Mouse (Mus musculus) urinary bladder, postnatal 25 days (tissue): ENCODE measurements around the gene Metap1.

Experiments used
- DNase-seq: peaks from one replicate; pipeline ENCODE4 v3.0.0; 2022; ENCODE audit warnings: low spot score

Gene Metap1

DNA sequence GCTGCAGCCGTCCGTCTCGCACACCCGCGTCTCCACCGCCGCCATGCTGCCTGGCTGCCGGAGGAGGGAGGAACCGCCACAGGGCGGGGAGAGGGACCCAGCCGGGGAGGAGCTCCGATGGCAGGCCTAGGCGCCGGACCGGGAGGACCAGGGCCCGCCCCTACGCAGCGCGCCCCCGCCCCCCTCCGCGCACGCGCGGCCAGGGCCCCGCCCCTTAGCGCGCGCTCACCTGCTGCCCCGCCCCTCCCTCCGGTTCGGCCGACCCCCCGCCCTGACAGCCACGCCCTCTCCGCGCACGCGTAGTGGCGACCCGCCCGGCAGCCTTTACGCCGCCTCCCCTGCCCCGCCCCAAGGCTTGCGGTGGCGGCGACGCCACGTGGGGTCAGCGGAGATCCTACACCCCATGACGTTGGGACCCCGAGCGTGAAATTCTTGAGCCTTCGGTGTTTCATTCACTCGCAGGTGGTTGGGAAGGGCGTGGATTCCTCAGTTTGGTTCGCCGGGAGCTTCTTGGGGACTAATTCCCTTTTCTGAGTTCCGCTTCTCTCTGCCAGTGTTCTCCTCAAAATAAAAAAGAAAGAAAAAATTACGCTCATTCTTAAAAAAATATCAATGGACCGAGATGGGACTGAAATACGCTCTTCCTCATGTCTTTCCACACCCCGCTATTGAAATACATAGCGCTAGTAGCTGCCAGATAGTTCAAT is at the start of gene Metap1:
Metap1 (minus strand) TSS at position 189 of the 707 bp plus-strand sequence.
- DNase-seq = peak; percentile 99

DNA sequence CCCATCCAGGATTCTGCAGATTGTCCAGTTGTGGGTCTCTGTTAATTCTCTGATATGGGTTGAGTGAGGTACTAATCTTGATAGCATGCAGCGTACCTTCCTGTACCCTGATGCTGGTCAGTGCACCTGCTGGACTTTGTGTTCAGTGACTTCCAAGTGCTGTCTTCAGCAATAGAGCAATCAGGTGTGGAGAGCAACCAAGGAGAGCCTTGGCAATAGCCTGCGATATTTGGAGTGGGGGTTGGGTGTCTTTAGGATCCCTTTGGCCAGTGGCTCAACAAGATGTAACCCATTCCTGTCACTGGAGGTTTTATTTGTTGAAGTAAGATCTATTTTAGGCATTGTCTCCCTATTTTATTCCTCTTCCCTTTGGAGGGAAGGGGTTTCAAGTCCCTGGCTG is 46.7 kb upstream of the Metap1 start:
- no peak for DNase-seq

DNA sequence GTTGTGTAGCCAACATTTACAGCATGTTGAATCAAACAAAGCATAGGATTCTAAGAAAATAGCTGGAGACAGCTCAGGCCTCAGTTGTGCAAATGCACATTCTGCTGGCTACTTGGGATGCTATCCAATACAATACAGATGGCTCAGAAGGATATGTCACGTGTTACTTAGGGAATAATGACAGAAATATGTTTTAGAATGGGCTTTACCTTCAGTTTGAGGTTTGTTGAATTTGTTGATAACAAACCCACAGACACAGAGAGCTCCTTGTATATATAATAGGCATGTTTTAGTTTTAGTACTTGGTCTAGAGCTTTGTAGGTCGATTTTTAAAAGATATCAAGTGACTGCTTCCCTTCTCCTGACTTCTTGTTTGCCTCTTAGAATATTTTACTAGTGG is 43.4 kb upstream of the Metap1 start:
- no peak for DNase-seq

DNA sequence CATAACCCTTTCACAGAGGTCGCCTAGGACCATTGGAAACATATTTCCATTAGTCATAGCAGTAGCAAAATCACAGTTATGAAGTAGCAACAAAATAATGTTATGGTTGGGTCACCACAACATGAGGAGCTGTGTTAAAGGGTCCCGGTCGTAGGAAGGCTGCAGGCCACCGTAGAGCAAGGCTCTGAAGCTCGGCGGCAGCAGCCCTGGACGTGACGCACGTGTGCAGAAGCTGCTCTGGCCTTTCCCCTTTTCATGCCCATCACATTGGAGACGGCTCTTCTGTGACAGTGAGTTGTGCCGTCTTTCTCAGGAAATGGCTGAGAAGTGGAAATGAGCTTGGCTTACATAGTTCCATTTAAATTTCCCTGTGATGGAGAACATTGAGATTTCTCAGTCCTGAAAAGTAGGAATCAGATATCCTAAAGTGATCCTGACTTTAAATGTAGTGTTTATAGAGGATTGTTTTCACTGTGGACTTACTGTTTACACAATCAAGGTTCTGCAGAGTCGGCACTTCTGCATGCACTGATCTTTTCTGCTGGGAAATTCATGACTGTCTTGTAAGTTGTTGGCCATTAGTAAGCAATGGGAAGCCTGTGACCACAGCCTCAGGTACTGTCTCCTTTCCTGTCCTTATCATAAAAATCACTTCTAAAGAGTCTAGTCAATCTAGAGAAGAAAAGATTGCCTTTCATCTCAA is 42.3 kb upstream of the Metap1 start:
- no peak for DNase-seq

DNA sequence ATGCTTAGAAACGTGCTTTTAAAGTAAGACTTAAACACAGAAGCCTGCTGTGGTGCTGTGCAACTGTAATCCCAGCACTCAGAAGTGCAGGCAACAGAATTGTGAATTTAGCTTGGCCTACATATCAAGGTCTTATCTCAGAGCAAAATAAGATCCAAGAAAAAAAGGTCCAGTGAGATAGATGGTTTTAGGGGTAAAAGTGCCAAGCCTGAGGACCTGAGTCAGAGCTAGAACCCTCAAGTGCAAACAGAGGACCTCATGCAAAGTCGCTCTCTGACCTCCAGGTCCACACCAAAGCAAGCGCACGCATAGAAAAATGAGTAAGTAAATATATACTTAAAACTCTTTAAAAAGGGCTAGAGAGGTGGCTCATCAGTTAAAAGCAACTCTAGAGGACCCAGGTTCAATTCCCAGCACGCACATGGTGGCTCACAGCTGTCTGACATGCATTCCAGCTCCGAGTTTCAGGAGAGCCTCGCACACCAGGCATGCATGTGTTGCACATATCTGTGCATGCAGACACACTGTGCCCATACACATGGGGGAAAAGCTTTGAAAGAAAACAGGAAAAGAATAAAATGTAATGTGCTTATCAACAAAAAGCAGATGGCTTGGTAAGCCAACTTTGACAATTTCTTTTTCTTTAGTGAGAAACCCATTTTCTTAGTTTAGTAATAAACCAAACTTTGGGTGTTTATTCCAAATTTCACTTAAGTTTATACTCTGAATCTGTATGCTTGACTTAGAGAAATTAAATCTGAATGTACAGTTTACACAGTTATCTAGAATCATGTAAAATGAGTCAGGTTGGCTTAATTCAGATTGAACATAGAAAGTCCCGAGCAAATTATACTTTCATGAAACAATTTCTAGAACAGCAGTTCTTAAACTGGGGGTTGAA is 41.5 kb upstream of the Metap1 start:
- no peak for DNase-seq

DNA sequence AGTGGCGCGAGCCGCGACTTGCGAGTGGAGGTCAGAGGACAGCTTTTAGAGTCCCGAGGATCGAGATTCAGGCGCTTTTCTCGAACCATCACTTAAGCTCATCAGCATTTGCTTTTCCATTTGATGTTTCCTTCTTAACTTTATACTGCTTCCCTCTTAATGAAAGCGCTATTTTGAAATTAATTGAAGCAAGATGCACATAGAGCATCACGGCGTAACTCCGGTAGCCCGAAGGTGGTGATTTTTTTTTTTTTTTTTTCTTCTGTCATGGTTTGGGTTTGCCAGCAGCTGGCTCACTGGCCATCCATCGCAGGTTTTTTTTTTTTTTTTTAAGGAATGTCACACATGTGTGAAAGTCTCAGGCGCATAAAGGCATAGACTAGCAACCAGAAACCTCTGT is 39.0 kb upstream of the Metap1 start:
- no peak for DNase-seq

DNA sequence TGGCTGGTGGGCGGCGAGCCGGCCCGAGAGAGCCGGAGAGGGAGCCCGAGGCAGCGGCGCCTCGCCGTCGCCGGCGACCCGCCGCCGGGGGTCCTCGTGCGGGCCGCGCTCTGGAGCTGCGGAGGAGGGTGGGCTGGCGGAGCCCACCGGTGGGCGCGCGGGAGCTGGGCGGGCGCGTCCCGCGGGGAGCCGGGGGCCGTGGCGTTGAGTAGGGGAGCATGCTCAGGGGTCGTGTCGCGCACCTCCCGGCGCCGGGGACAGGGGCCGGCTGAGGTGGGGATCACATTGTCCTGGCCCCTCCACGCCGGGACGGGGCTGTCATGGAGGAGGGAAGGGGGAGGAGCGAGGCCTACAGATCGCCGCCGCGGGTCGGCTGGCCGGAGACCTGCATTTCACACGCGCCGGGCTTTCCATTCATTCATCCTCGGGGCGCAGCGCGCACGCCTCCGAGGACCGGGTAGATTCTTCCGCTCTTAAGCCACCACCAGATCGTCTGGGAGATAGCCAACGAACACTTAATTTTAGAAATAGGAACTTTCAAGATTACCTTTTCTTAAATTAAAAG is 38.4 kb upstream of the Metap1 start:
- peak; percentile 52 for DNase-seq

DNA sequence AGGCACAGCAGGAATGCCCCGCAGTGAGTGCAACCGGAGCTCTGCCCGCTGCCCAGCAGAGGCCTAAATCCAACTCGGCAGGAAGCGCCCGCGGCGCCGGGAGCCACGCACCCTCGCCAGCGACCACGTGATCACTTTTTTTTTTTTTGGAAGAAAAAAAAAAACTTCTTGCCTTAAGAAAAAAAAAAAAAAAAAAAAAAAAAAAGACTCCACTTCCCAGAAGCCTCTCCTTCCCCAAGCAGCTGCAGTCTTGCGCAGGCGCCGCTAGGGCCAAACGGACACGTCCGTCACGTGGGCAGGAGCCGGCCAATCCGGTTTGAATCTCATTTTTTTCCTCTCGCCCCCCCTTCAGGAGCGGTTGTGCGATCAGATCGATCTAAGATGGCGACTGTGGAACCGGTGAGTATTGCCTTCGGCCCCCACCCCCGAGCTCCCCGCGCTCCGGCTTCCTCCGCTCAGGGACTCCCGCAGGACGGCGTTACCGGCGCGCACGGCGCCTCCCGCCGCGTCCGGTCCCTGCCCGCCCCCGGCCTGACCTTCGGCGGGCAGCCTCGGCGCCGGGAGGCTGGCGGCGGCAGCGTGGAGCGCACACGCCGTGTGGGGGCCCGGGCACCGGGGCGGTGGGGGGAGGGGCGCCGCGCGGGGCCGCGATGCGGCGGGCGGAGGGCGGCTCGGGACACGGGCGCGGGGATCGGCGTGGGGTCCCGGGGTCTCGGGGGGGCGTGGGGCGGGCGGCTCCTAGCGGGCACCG is 37.8 kb upstream of the Metap1 start:
- DNase-seq = peak; percentile 91

DNA sequence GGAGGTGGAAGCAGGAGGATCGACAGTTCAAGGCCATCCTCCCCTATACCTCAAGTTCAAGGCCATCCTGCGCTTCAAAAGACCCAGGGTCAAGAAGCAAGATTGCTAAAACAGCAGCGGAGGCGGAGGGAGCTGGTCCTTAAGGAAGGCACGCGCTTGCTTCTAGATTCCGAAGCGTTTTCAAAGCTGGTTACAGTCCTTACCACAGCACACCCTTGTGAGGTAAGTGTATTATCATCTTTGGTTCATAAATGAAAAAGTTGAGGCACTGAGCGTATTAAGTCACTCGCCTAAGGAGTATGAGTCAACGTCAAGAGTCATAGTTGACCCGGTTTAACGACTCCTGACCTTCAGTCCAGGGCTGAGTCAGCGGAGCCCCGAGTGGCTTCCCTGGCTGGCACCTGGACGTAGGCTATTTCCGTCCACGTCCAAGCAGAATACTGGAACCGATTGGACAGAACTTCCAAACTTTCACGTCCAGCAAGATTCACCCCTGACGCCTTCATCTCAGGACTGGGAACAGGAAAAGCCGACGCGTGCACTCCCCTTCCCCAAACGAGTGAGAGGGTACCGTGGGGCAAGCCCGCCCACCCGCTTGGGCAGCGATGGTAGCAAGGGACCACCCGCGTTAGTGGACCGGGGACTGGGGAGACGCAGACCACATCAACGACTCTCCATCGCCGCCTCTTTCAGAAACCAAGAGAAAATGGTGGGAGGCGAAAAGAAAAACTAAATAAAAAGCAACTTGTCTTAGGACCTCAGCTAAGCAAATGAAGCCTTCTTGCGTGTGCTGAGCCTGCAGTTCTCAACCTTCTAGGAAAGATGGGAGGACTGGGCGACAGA is 37.0 kb upstream of the Metap1 start, which contains the start of gene Eif4e:
Eif4e (plus strand) TSS at position 107 of the 843 bp plus-strand sequence.
- peak; percentile 60 for DNase-seq

DNA sequence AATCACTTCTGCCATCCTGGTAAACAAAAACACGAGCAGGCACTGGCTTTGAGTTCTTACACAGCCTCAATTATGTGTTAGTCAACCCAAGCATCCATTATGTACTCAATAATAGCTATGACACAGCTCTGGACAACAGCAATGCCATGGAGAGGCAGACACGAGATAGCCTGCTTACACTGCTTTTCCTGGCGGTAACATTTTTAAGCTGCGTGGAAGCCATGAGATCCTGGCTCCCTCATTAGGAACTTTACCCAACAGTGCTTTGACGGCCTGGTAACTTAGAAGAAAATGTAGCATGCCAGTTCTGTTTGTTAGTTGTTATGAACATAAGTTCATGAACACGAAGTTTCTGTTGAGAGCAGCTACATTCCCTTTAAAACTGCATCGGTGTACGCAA is 36.2 kb upstream of the Metap1 start:
- DNase-seq = no peak

DNA sequence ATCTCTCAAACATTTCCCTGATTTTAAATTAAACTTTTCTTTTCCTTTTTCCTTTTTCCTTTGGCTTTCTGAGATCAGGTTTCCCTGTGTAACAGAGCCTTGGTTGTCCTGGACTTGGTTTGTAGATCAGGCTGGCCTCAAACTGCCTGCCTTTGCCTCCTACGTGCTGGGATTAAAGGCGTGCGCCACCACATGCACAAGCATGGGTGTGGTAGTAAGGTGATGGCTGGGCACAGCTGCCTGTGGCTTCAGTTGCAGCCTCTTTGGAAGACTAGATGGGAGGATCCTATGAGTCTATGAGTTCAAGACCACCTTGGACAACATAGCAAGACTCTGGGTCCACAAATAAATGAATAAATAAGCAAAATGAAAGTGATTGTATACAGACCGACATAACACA is 34.6 kb upstream of the Metap1 start:
- no peak for DNase-seq

DNA sequence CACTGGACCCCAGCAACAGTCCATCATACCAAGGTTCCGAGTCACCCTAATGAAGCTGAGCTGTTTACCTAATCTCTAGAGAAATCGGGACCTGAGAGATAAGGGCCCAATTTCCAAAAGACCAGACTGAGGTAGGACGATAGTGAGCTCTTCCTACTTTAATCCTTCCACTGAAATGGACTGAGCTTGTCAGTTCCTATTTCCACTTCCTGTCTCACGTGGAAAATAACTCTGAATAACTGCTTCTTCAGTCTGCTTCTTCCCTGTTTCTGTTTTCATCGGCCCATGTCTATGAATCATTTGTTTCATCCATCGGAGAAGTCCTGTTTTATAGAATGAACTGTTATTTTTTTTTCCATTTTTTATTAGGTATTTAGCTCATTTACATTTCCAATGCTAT is 29.9 kb upstream of the Metap1 start:
- no peak for DNase-seq

DNA sequence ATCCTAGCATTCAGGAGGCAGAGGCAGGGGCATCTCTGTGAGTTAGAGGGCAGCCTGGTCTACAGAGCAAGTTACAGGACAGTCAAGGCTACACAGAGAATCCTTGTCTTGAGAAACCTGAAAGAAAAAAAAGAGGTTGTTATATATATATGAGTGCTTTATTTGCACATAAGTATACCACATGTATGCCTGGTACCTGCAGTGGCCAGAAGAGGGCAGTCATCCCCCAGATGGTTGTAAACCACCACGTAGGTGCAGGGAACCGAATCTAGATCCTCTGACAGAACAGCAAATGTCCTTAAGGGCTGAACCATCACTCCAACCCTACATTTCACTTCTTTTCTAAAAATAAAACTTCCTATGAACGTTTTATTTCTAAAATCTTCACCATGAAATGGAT is 28.6 kb upstream of the Metap1 start:
- no peak for DNase-seq

DNA sequence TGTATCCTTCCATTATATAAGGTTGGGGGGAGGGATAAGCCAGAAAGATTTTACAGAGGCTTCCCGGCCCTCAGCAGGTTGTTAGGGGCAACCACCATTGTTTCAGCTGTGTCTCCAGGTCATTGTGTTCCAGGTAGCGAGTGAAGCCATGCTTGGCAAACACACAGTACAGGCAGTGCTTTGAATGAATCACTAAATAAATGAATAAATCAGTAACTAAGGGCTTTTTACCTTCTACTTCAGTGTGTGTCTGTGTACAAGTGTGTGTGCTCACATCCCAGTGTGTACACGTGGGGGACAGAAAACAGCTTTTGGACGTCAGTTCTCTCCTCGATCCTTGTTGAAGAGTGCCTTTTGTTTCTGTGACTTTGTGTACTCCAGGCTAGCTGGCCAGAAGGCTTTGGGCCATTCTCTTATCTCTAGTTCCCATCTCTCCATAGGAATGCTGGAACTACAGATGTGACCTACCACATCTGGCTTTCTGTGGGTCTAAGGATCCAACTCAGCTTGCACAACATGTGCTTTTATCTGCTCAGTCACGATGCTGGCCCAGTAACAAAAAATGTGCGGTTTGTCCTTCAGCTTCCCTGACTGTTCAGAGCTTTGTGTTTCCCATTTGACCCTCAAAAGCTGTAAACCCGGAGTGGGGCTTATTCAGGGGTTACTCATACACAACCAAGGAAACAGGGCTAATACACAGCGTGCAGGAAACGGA is 26.5 kb upstream of the Metap1 start:
- no peak for DNase-seq

DNA sequence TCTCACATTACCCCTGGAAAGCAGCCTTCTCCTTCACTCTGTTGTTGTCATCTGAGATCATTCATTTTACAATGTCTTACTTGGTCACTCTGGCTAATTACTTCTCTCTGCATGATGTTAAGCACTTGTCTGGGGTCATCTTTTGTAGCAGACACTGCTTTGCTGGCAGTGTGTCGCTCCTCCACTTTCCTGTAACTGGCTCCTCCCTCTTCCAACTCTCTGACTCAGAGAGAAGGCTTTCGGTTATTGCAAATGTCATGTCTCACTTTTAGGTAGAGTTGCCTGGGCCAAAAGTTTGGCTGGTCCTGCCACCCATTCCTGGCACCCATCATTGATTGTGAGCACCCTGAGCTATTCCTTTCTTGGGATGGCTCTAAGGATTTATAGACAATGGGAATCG is 25.4 kb upstream of the Metap1 start:
- no peak for DNase-seq

DNA sequence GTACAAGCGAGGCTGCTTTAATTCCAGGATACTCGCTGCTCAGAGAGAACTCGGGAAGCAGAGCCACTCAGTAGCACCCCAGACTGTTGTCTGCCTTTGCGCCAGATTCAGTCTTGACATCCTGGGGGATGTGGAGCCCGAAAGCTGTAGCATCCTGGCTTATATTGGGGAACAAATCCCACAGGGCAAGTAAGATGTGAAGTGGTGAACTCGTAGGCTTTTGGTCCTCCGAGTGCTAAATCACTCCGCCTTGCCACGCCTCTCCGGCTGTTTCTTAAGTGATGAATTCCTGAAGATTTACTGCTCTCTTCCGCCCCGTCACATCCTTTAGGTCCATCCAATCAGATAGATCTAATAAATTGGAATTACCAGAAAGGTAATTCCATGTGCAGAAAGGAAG is 23.9 kb upstream of the Metap1 start:
- DNase-seq = no peak

DNA sequence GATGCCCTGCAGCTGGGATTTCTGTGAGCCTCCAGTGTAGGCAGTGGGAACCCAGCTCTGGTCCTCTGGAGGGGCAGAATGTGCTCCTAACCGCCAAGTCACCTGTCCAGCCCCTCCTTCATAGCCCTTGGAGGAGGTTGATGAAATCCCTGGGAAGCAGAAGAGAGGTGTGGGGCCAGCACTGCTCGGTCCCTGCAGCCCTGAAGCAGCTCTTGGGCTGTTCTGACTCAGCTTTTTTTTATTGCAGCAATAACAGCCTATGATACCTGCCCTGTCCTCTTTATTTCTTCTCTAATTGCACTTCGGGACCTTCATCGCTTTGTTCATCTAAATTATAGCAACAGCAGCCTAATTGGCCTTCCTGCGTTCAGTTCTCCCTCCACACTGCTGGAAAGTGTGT is 21.2 kb upstream of the Metap1 start:
- DNase-seq = no peak

DNA sequence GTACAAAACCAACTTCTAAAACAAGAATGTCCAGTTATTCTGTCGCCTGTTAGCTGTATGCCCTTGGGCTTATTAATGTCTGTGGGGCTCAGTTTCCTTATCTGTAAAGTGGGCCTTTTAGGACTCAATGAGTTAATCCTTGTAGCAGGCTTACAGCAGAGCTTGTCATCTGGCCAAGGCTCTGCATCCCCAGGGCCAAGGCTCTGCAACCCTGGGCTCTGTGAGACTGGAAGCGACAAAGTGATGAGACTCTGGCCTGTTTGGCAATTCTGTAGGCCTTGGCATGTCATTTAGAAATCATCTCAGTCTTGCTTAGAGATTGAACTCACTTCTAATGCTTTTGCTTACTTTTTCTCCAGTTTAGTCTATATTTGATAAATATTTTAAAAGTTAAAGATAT is 20.3 kb upstream of the Metap1 start:
- DNase-seq = no peak

DNA sequence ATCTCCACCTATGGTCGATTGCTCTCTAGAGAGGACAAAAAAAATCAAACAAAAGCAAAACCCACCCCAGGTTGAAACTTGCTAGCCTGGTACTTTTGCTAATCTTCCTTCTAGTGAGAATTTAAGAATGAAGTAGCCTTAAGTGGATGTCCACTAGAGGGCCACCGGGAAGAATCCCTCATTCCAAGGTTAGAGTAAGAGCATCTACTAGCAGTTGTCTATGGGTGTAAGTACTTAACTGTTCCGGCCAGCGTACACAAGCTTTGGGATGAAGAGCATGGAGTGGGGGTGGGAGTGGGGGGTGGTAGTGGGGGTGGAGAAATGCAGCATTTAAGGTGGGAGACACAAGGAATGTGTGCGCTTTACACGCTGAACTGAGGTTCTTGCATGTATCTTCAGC is 17.4 kb upstream of the Metap1 start:
- no peak for DNase-seq

DNA sequence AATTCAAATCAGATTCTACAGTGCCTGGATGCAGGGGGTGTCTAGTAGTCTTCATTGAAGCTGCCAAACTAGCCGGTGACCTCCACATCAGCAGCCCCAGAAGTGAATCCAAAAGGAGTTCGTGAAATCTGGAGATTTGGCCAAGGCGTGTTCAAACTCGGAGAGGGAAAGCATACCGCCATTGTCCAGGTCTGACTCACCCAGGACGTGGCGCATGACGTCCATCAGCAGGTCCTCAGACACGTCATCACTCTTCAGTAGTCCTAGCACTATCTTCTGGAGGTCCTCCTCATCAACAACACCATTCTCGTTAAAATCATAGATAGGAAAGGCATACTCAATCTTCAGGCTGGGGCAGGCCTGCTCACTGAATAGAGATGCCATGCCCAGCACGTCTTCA is 14.4 kb upstream of the Metap1 start:
- DNase-seq = no peak
